Mouse (Mus musculus): ENCODE measurements around the gene Smyd2. TPM values are rescaled to one million over a fixed set of nuclear protein-coding genes. Genes with fewer than 3 reads are reported as not detected.

The Smyd2 gene
- total and polyA plus RNA-seq, 2 experiments from 2014 or later, result 75.9 to 109 TPM

DNA sequence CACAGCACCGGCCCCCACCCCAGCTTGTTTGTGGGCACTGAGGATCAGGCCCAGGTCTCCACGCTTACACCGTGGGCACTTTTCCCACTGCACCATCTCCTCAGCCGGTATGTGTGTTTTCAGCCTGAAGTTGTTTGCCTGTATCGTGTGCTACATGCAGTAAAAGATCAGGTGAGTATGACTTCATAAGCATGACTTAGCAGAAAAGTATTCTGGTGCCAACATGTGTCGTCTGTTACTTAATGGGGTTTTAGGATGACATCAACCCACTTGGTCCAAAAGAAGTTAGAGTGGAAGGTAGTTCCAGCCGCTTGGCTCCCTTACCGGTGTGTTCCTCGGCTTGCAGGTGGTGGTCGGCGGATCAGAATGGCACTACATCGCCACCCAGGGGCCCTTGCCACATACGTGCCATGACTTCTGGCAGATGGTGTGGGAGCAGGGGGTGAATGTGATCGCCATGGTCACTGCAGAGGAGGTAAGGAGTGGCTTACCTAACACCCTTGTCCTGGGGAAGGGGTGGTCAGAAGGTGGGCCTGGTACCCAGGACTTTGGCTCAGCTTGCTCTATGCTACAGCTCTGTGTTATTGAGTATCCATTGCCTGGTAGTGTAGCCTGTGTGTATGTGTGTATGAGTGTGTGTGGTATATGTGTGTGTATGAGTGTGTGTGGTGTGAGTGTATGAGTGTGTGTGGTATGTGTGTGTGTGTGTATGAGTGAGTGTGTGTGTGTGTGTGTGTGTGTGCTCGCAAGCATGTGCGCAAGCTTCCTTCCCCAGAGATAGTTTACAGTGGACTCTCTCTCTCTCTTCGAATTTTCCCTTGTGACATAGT, 61.8 kb downstream of the Smyd2 start:
- DNase-seq, result no peak
- H3K27ac ChIP-seq (ENCODE audit: low read depth, low read length), result no peak overlapping the region
- H3K9me3 ChIP-seq (ENCODE audit: low read length), result no peaks in the 10 kb centered on the region
- H3K9ac ChIP-seq, result no peak overlapping the region
- H3K4me3 ChIP-seq (ENCODE audit: low read depth, low read length), result no peak overlapping the region
- H3K4me2 ChIP-seq (ENCODE audit: low read depth), result no peak overlapping the region
- ATAC-seq, result no peak
- peak; percentile 12; the same call in 1 of the 2 replicates for TF ChIP-seq CTCF (IDR thresholded peaks at IDR 0.05; ENCODE audit: low read depth)
- no peaks in the 10 kb centered on the region for H3K27me3 ChIP-seq (ENCODE audit: insufficient read depth, low read length)
- H3K4me1 ChIP-seq (ENCODE audit: insufficient read depth), result peaks cover 4% of the 10 kb centered on the region; the same call in 1 of the 2 replicates
- no peaks in the 10 kb centered on the region for H3K36me3 ChIP-seq (ENCODE audit: insufficient read depth)
- 87% methylated on average over 17 of the region's 17 CpGs for WGBS

DNA sequence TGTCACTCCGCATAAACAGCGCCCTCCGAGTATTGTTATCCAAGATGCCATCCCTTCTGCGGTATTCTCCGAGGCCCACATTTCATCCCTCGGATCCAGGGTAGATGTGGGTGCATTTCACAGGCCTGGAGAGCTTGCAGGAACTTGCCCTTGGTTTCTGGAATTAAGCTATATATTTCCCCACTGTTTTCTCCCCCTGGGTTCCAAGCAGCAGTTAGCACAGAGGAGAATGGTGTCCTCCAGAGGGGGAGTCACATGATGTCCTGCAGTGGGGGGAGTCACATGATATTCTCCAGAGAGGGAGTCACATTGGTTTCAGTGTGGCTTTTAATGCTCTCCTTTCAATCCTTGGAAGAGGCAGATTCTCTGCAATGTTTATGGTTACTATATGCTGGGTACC, 63.8 kb downstream of the Smyd2 start:
- DNase-seq, result no peak
- no peak for TF ChIP-seq CTCF (IDR thresholded peaks at IDR 0.05; ENCODE audit: low read depth)
- 64% methylated on average over 6 of the region's 6 CpGs for WGBS

DNA sequence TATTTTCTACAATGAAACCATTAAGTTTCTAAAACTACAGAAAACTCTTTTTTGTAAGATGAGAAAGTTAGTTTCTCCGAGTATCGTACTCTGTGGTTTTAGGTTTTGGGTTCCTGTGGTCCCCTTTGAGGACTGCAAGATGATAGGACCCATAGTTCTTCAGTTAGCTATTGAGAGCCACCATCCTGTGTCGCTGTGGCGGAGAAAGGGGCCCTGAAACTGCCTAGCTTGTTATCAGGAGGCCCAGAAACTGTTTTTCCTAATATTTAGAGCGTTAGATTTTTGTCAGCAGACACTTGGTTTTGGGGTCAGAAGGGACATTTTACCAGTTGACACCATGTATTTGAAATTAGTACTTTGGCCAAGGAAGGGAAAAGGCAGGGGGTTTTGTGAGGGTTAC, 66.4 kb downstream of the Smyd2 start:
- no peaks in the 10 kb centered on the region for H3K36me3 ChIP-seq (ENCODE audit: insufficient read depth)
- no peaks in the 10 kb centered on the region for H3K9me3 ChIP-seq (ENCODE audit: low read length)
- H3K4me3 ChIP-seq (ENCODE audit: low read depth, low read length), result no peak overlapping the region
- no peak for TF ChIP-seq CTCF (IDR thresholded peaks at IDR 0.05; ENCODE audit: low read depth)
- DNase-seq, result no peak
- H3K4me2 ChIP-seq (ENCODE audit: low read depth), result no peak overlapping the region
- no peak overlapping the region for H3K9ac ChIP-seq
- H3K4me1 ChIP-seq (ENCODE audit: insufficient read depth), result no peaks in the 10 kb centered on the region
- H3K27ac ChIP-seq (ENCODE audit: low read depth, low read length), result no peak overlapping the region
- WGBS, result 95% methylated on average over 5 of the region's 5 CpGs
- no peak for ATAC-seq
- no peaks in the 10 kb centered on the region for H3K27me3 ChIP-seq (ENCODE audit: insufficient read depth, low read length)

More for the DNA sequence above, 63.8 kb downstream of the Smyd2 start:
- Histone ChIP-seq H3K4me1 (ENCODE audit: insufficient read depth) (no peaks in the 10 kb centered on the region), H3K27me3 (ENCODE audit: insufficient read depth, low read length) (no peaks in the 10 kb centered on the region), H3K9me3 (ENCODE audit: low read length) (no peaks in the 10 kb centered on the region), H3K4me3 (ENCODE audit: low read depth, low read length) (no peak overlapping the region), H3K27ac (ENCODE audit: low read depth, low read length) (no peak overlapping the region), H3K4me2 (ENCODE audit: low read depth) (no peak overlapping the region), H3K36me3 (ENCODE audit: insufficient read depth) (no peaks in the 10 kb centered on the region), H3K9ac (no peak overlapping the region)
- ATAC-seq, result no peak

DNA sequence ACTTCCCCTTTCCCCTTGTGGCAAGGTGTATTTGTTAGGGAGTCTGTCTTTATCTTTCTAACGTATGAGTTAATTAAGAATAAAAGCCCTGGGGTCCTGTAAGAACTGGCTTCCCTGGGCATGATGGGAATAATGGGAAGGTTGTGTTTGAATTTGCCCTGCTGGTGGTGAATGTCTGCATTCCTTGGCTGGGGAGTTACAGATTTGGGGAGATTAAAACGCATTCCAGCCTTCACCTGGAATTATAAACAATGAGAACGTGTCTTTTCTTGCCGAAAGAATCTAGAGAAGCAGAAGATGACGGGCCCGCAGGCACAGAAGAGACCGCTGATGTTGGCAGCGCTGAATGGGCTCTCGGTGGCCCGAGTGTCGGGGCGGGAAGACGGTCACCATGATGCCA, 67.5 kb downstream of the Smyd2 start:
- H3K9ac ChIP-seq, result no peak overlapping the region
- no peaks in the 10 kb centered on the region for H3K36me3 ChIP-seq (ENCODE audit: insufficient read depth)
- no peak overlapping the region for H3K4me3 ChIP-seq (ENCODE audit: low read depth, low read length)
- DNase-seq (no peak), ATAC-seq (no peak)
- no peaks in the 10 kb centered on the region for H3K9me3 ChIP-seq (ENCODE audit: low read length)
- WGBS, result 85% methylated on average over 13 of the region's 13 CpGs
- no peak overlapping the region for H3K4me2 ChIP-seq (ENCODE audit: low read depth)
- H3K4me1 ChIP-seq (ENCODE audit: insufficient read depth), result no peaks in the 10 kb centered on the region
- no peak overlapping the region for H3K27ac ChIP-seq (ENCODE audit: low read depth, low read length)
- H3K27me3 ChIP-seq (ENCODE audit: insufficient read depth, low read length), result no peaks in the 10 kb centered on the region
- no peak for TF ChIP-seq CTCF (IDR thresholded peaks at IDR 0.05; ENCODE audit: low read depth)

DNA sequence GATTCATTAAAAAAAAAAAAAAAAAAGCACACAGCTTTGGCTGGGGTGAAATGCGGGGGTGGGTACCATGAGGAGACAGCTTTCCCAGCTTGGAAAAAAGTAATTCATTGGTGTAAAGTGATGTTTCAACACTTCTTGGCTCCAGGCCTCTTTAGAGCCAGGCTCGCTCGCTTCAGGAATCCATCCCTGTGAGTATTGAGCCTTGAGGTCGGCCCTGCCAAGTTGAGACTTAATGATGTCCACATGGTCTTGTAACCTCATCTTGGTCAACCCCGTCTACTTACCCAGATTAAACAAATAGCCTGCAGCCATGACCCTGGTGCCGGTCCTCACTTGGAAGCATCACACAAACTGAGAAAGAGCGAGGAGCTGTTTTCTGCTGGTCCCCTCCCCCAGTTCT, 69.7 kb downstream of the Smyd2 start:
- no peaks in the 10 kb centered on the region for H3K27me3 ChIP-seq (ENCODE audit: insufficient read depth, low read length)
- no peak for ATAC-seq
- H3K9ac ChIP-seq, result no peak overlapping the region
- no peak overlapping the region for H3K27ac ChIP-seq (ENCODE audit: low read depth, low read length)
- TF ChIP-seq CTCF (IDR thresholded peaks at IDR 0.05; ENCODE audit: low read depth), result no peak
- H3K36me3 ChIP-seq (ENCODE audit: insufficient read depth), result no peaks in the 10 kb centered on the region
- DNase-seq, result no peak
- no peaks in the 10 kb centered on the region for H3K9me3 ChIP-seq (ENCODE audit: low read length)
- H3K4me2 ChIP-seq (ENCODE audit: low read depth), result no peak overlapping the region
- 89% methylated on average over 7 of the region's 7 CpGs for WGBS
- H3K4me3 ChIP-seq (ENCODE audit: low read depth, low read length), result no peak overlapping the region
- no peaks in the 10 kb centered on the region for H3K4me1 ChIP-seq (ENCODE audit: insufficient read depth)

DNA sequence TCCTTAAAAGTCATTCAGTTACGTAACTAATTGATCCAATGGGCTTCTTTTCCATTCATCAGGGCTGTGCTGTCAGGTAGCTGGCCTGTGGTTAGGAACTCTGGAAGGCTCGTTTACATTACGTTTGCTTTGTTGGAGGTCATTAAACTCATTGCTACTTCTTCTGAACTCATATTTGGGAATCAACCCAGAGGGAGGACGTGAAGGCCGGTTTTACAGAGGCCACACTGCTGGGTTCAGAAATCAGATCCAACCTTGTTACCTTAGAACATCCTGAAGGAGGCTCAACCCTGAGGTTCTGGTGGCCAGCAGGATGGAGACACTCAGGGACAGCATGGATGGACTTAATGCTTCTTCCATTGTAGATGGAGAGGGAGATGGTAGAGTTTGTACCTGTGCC, 70.1 kb downstream of the Smyd2 start:
- Histone ChIP-seq H3K4me2 (ENCODE audit: low read depth) (no peak overlapping the region), H3K9me3 (ENCODE audit: low read length) (no peaks in the 10 kb centered on the region), H3K27me3 (ENCODE audit: insufficient read depth, low read length) (no peaks in the 10 kb centered on the region), H3K9ac (no peak overlapping the region), H3K36me3 (ENCODE audit: insufficient read depth) (no peaks in the 10 kb centered on the region), H3K27ac (ENCODE audit: low read depth, low read length) (no peak overlapping the region), H3K4me1 (ENCODE audit: insufficient read depth) (no peaks in the 10 kb centered on the region), H3K4me3 (ENCODE audit: low read depth, low read length) (no peak overlapping the region)
- DNase-seq (no peak), ATAC-seq (no peak)
- TF ChIP-seq CTCF (IDR thresholded peaks at IDR 0.05; ENCODE audit: low read depth), result no peak
- WGBS, result 87% methylated on average over 5 of the region's 5 CpGs

DNA sequence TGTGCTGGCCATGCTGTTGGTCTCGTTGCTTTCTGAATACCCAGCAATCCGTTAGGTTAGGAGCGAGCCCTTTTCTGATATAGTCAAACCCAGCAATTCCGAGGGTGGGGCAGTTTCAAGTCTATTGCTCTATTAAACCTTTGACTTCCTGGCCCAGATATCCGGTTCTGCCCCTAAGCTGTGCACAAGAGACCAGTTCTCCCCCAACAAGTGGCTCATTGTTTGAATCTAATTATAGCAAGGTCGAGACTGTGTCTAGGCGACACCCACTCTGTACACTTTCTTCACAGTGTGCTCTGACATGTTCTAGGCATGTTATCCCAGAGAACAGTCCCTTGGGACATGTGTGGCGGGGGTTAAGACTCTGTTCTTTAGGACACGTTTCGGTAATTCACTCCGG, 72.6 kb downstream of the Smyd2 start:
- no peak overlapping the region for H3K4me3 ChIP-seq (ENCODE audit: low read depth, low read length)
- no peak overlapping the region for H3K27ac ChIP-seq (ENCODE audit: low read depth, low read length)
- no peaks in the 10 kb centered on the region for H3K9me3 ChIP-seq (ENCODE audit: low read length)
- no peak for TF ChIP-seq CTCF (IDR thresholded peaks at IDR 0.05; ENCODE audit: low read depth)
- no peaks in the 10 kb centered on the region for H3K36me3 ChIP-seq (ENCODE audit: insufficient read depth)
- no peaks in the 10 kb centered on the region for H3K4me1 ChIP-seq (ENCODE audit: insufficient read depth)
- no peak overlapping the region for H3K9ac ChIP-seq
- H3K4me2 ChIP-seq (ENCODE audit: low read depth), result no peak overlapping the region
- no peak for DNase-seq
- 76% methylated on average over 11 of the region's 11 CpGs for WGBS
- no peak for ATAC-seq
- H3K27me3 ChIP-seq (ENCODE audit: insufficient read depth, low read length), result no peaks in the 10 kb centered on the region
